Mouse (Mus musculus): ENCODE data around the gene Gm42906.

DNA sequence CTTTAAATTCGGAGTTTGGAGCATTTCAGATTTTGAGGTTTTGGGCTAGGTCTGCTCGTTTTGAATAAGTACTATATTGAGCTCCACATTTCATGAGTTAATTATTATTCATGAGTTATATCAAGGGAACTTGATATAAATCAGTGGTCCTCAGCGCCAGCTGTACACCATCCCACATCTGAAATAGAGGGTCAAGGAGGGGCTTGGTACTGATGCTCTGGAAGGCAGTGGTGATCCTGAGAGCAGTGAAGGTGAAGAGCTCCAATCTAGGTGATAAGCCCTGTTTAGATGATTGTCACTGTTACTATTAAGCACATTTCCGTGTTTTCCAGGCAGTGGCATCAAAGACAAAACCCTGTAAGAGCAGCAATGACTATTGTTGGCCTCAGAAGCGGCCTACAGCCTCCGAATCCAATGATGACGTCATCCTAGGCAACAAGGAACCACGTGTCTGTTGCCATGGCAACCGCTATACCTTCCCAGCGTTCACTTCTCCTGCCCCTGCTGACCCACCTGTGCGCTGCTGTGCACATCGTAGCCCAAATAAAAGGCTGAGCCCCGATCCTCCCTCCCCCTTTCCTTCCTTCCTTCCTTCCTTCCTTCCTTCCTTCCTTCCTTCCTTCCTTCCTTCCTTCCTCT, 199.5 kb downstream of the Gm42906 start:
- no peak for TF ChIP-seq CTCF (IDR thresholded peaks at IDR 0.05; ENCODE audit: low read depth)
- no peak for TF ChIP-seq EP300 (IDR thresholded peaks at IDR 0.05; ENCODE audit: low read depth)
